Mouse (Mus musculus) kidney, adult 2 months (tissue): ENCODE results near the gene Cox4i2. TPM values are rescaled to one million over a fixed set of nuclear protein-coding genes. Genes with fewer than 3 reads are reported as not detected.
A peak's percentile ranks its signal among the peaks of the same experiment; 100 is the strongest.

Source experiments
- DNase-seq: peaks from one replicate; pipeline ENCODE4 v3.0.0; 2021
- H3K27ac ChIP-seq: fragments of 200-500 bp; 2 replicates; pipeline ENCODE4 v1.5.1; 2012; ENCODE audit warnings: low read depth, low read length, control low read depth, inconsistent platforms; ENCODE audit not compliant: insufficient read depth
- H3K27me3 ChIP-seq: fragments of 200-500 bp; replicated peaks from 2 replicates; pipeline ENCODE4 v1.6.1; 2012; ENCODE audit warnings: mild to moderate bottlenecking, moderate library complexity, low read length, inconsistent platforms; ENCODE audit not compliant: control insufficient read depth, insufficient read depth
- H3K36me3 ChIP-seq: fragments of 200-500 bp; 2 replicates; pipeline ENCODE4 v1.6.1; 2012; ENCODE audit warnings: mild to moderate bottlenecking, moderate library complexity, low read length, inconsistent platforms; ENCODE audit not compliant: control insufficient read depth, insufficient read depth
- H3K4me1 ChIP-seq: fragments of 200-500 bp; 2 replicates; pipeline ENCODE4 v1.6.1; 2011; ENCODE audit warnings: low read length; ENCODE audit not compliant: control insufficient read depth, insufficient read depth
- H3K4me3 ChIP-seq: fragments of 200-500 bp; 2 replicates; pipeline ENCODE4 v1.5.1; 2011; ENCODE audit warnings: mild to moderate bottlenecking, low read depth, low read length, control low read depth; ENCODE audit not compliant: insufficient read depth
- CTCF ChIP-seq: fragments of 200-500 bp; conservative IDR thresholded peaks from 2 replicates; pipeline ENCODE4 v1.5.1; 2011; ENCODE audit warnings: low read depth, mild to moderate bottlenecking, control low read depth, low read length, moderate library complexity, mixed read lengths; ENCODE audit not compliant: insufficient read depth, insufficient read length
- POLR2A ChIP-seq: fragments of 200-500 bp; IDR thresholded peaks from one replicate; pipeline ENCODE4 v1.6.1; 2011; ENCODE audit warnings: low read depth, low read length, control low read depth
- whole genome bisulfite sequencing: fragments of 180-500 bp; shearing (Covaris S2); methylation state at CpG from one replicate; pipeline ENCODE4 v1.1.7; 2018; 5-methylcytosine and 5-hydroxymethylcytosine counted together
- polyA plus RNA-seq: library from polyadenylated mRNA; depleted of rRNA; stranded (reverse); fragments of >200 nt; gene quantifications from 2 replicates; pipeline ENCODE4 v1.2.3, GENCODE M21; 2012; rRNA removed

The Cox4i2 gene
- polyA plus RNA-seq, 1 experiment, result 3.1 TPM

- no peak for TF ChIP-seq CTCF
- TF ChIP-seq POLR2A, result no peak
- no peak overlapping the region for H3K4me3 ChIP-seq
- WGBS, result 95% methylated on average over 1 of the region's 1 CpGs
- 0 out of 2 replicates have a peak overlapping the region, but pooled peaks have one; percentile 21 for H3K27ac ChIP-seq
- DNase-seq, result no peak
- peaks cover 77% of the 10 kb centered on the region for H3K4me1 ChIP-seq
- no peaks in the 10 kb centered on the region for H3K27me3 ChIP-seq
- no peaks in the 10 kb centered on the region for H3K36me3 ChIP-seq
Observed at GRCm38 (mm10) chr2:152813232-152813631, 59.3 kb downstream of the Cox4i2 start.

- Histone ChIP-seq H3K4me3 (no peak overlapping the region), H3K27me3 (no peaks in the 10 kb centered on the region), H3K4me1 (peaks cover 85% of the 10 kb centered on the region), H3K36me3 (no peaks in the 10 kb centered on the region; the same call in 1 of the 2 replicates), H3K27ac (peak overlapping the region; percentile 79; the same call in 1 of the 2 replicates)
- peak; percentile 90 for DNase-seq
- WGBS, result 58% methylated on average over 6 of the region's 6 CpGs
- no peak for TF ChIP-seq CTCF
- TF ChIP-seq POLR2A, result no peak
Observed at GRCm38 (mm10) chr2:152814213-152814874, 60.4 kb downstream of the Cox4i2 start.

Other genes with a start within 250 kb of the Cox4i2 start
- 1.0 and 2.0 TPM in 2 replicates for gene Defb26, start 242.5 kb upstream of the Cox4i2 start, polyA plus RNA-seq
- 0.30 TPM in 1 of 2 replicates, not detected in the other for gene Defb28, start 235.9 kb upstream of the Cox4i2 start, polyA plus RNA-seq
- gene Defb29, start 214.1 kb upstream of the Cox4i2 start, polyA plus RNA-seq, result 159 and 165 TPM in 2 replicates
- gene Gm17416, start 184.8 kb upstream of the Cox4i2 start, polyA plus RNA-seq, result not detected in 2 replicates
- gene Defb21, start 181.4 kb upstream of the Cox4i2 start, polyA plus RNA-seq, result not detected in 2 replicates
- 2.3 and 2.9 TPM in 2 replicates for gene Defb19, start 173.9 kb upstream of the Cox4i2 start, polyA plus RNA-seq
- not detected in 2 replicates for gene Defb45, start 154.8 kb upstream of the Cox4i2 start, polyA plus RNA-seq
- 0.27 and 0.52 TPM in 2 replicates for gene Defb36, start 149.8 kb upstream of the Cox4i2 start, polyA plus RNA-seq
- gene Defb25, start 131.1 kb upstream of the Cox4i2 start, polyA plus RNA-seq, result 1.0 TPM in 1 of 2 replicates, not detected in the other
- 10.5 and 13.5 TPM in 2 replicates for gene Rem1, start 127.2 kb upstream of the Cox4i2 start, polyA plus RNA-seq
- 129 and 161 TPM in 2 replicates for gene H13, start 84.7 kb upstream of the Cox4i2 start, polyA plus RNA-seq
- 8.4 and 10.1 TPM in 2 replicates for gene Mcts2, start 67.1 kb upstream of the Cox4i2 start, polyA plus RNA-seq
- gene Id1, start 17.9 kb upstream of the Cox4i2 start, polyA plus RNA-seq, result 156 and 235 TPM in 2 replicates
- gene Bcl2l1, start 77.6 kb downstream of the Cox4i2 start, polyA plus RNA-seq, result 126 and 129 TPM in 2 replicates
- gene Tpx2, start 93.8 kb downstream of the Cox4i2 start, polyA plus RNA-seq, result 0.22 and 0.39 TPM in 2 replicates
- gene Mylk2, start 157.2 kb downstream of the Cox4i2 start, polyA plus RNA-seq, result 0.07 and 1.1 TPM in 2 replicates
- gene Foxs1, start 179.0 kb downstream of the Cox4i2 start, polyA plus RNA-seq, result 6.4 and 7.3 TPM in 2 replicates
- 12.3 and 20.6 TPM in 2 replicates for gene Dusp15, start 197.5 kb downstream of the Cox4i2 start, polyA plus RNA-seq
- gene Ttll9, start 208.3 kb downstream of the Cox4i2 start, polyA plus RNA-seq, result 0.46 and 1.0 TPM in 2 replicates